Mouse (Mus musculus): Measurements from ENCODE around the gene Rcl1.

- TF ChIP-seq CTCF (IDR thresholded peaks at IDR 0.05; ENCODE audit: borderline replicate concordance, extremely low read depth, insufficient read depth, insufficient read length) (no peak), POLR2A (IDR thresholded peaks at IDR 0.05; ENCODE audit: borderline replicate concordance, extremely low read depth, insufficient read depth, insufficient read length, poor library complexity, severe bottlenecking) (no peak)
Measured at GRCm38 (mm10) chr19:29058741-29059140, 42.4 kb upstream of the Rcl1 start.

Measured in brain, embryonic 14.5 days (tissue).